Mouse (Mus musculus) MEL (cell line): ENCODE data around the gene Gm10277. TPM values are rescaled to one million over a fixed set of nuclear protein-coding genes. Genes with fewer than 3 reads are reported as not detected.
A peak's percentile ranks its signal among the peaks of the same experiment; 100 is the strongest.

Experiments
- DNase-seq: peaks from one replicate; pipeline ENCODE4 v3.0.0; 2011; ENCODE audit warnings: low read depth, low spot score
- H3K27ac ChIP-seq: 2 replicates; pipeline ENCODE4 v1.5.1; 2012; ENCODE audit warnings: low read depth, mild to moderate bottlenecking, control low read depth, low read length, moderate library complexity; ENCODE audit not compliant: control insufficient read depth
- H3K27me3 ChIP-seq, 2 experiments: fragments of 150-350 bp in 1 of 2; sonication (generic) in 1 of 2; 2 replicates each; pipeline ENCODE4 v1.6.1; 2012; ENCODE audit warnings: low read length in 2 of 2, mild to moderate bottlenecking in 2 of 2, improper control_type of control experiment in 1 of 2, moderate library complexity in 1 of 2; ENCODE audit not compliant: insufficient read depth in 2 of 2, control insufficient read depth in 1 of 2
- H3K36me3 ChIP-seq, 2 experiments: 2 replicates each; pipeline ENCODE4 v1.6.1; 2012 to 2014; ENCODE audit warnings: low read length in 2 of 2, improper control_type of control experiment in 1 of 2, inconsistent platforms in 1 of 2, mild to moderate bottlenecking in 1 of 2; ENCODE audit not compliant: insufficient read depth in 2 of 2, control insufficient read depth in 1 of 2
- H3K4me1 ChIP-seq, 2 experiments: fragments of 150-350 bp in 1 of 2; sonication (generic) in 1 of 2; 2 replicates each; pipeline ENCODE4 v1.6.1; 2012; ENCODE audit warnings: low read length in 2 of 2, improper control_type of control experiment in 1 of 2, mild to moderate bottlenecking in 1 of 2; ENCODE audit not compliant: insufficient read depth in 2 of 2, control insufficient read depth in 1 of 2
- H3K4me3 ChIP-seq, 2 experiments: fragments of 150-350 bp in 1 of 2; sonication (generic) in 1 of 2; 2 replicates each; pipeline ENCODE4 v1.5.1; 2012; ENCODE audit warnings: low read depth in 2 of 2, low read length in 2 of 2, mild to moderate bottlenecking in 2 of 2, moderate library complexity in 2 of 2, control low read depth in 1 of 2, improper control_type of control experiment in 1 of 2; ENCODE audit not compliant: control insufficient read depth in 1 of 2, insufficient read depth in 1 of 2
- H3K79me2 ChIP-seq: 2 replicates; pipeline ENCODE4 v1.6.1; 2012; ENCODE audit warnings: mild to moderate bottlenecking, low read length, moderate library complexity; ENCODE audit not compliant: control insufficient read depth, poor library complexity, insufficient read depth
- H3K9ac ChIP-seq: 2 replicates; pipeline ENCODE4 v1.6.1; 2012; ENCODE audit warnings: low read depth, mild to moderate bottlenecking, control low read depth, low read length, moderate library complexity; ENCODE audit not compliant: control insufficient read depth, poor library complexity, severe bottlenecking
- H3K9me3 ChIP-seq: fragments of 150-350 bp; sonication (generic); replicated peaks from 2 replicates; pipeline ENCODE4 v1.6.1; 2012; ENCODE audit warnings: mild to moderate bottlenecking, low read length, improper control_type of control experiment, moderate library complexity; ENCODE audit not compliant: insufficient read depth
- CTCF ChIP-seq, 3 experiments: IDR thresholded peaks in 2 of 3; conservative IDR thresholded peaks in 1 of 3; 2 replicates each; pipeline ENCODE4 v1.5.1; 2011 to 2012; ENCODE audit warnings: low read length in 3 of 3, low read depth in 2 of 3, mild to moderate bottlenecking in 2 of 3, improper control_type of control experiment in 1 of 3, inconsistent platforms in 1 of 3, mixed read lengths in 1 of 3, moderate library complexity in 1 of 3; ENCODE audit not compliant: control insufficient read depth in 1 of 3, insufficient read depth in 1 of 3, poor library complexity in 1 of 3, severe bottlenecking in 1 of 3
- EP300 ChIP-seq, 2 experiments: IDR thresholded peaks; 2 replicates each; pipeline ENCODE4 v1.6.1; 2011; ENCODE audit warnings: improper control_type of control experiment in 2 of 2, low read length in 2 of 2, low read depth in 1 of 2, mild to moderate bottlenecking in 1 of 2
- GATA1 ChIP-seq: IDR thresholded peaks from 2 replicates; pipeline ENCODE4 v1.6.1; 2011; ENCODE audit warnings: low read depth, low read length, improper control_type of control experiment
- KAT2A ChIP-seq: conservative IDR thresholded peaks from 2 replicates; pipeline ENCODE4 v1.6.1; 2012; ENCODE audit warnings: low read depth, low read length, improper control_type of control experiment, inconsistent platforms
- MAX ChIP-seq: IDR thresholded peaks from 2 replicates; pipeline ENCODE4 v1.6.1; 2011; ENCODE audit warnings: low read length, improper control_type of control experiment
- MAZ ChIP-seq: IDR thresholded peaks from 2 replicates; pipeline ENCODE4 v1.6.1; 2012; ENCODE audit warnings: low read depth, mild to moderate bottlenecking, inconsistent platforms, low read length, improper control_type of control experiment
- MEF2A ChIP-seq: IDR thresholded peaks from 2 replicates; pipeline ENCODE4 v1.6.1; 2014; ENCODE audit warnings: low read depth, mild to moderate bottlenecking, inconsistent platforms, low read length, improper control_type of control experiment; ENCODE audit not compliant: poor library complexity, insufficient replicate concordance, severe bottlenecking; ENCODE audit errors: extremely low read depth
- NELFE ChIP-seq: IDR thresholded peaks from 2 replicates; pipeline ENCODE4 v1.6.1; 2011; ENCODE audit warnings: low read depth, low read length, improper control_type of control experiment
- POLR2AphosphoS5 ChIP-seq: IDR thresholded peaks from 2 replicates; pipeline ENCODE4 v1.6.1; 2012; ENCODE audit warnings: low read depth, borderline replicate concordance, mild to moderate bottlenecking, inconsistent platforms, low read length, moderate library complexity, mixed read lengths
- RCOR1 ChIP-seq: IDR thresholded peaks from 2 replicates; pipeline ENCODE4 v1.6.1; 2012; ENCODE audit warnings: low read depth, mild to moderate bottlenecking, inconsistent platforms, low read length, improper control_type of control experiment
- SIN3A ChIP-seq: IDR thresholded peaks from 2 replicates; pipeline ENCODE4 v1.6.1; 2012; ENCODE audit warnings: low read length, improper control_type of control experiment, inconsistent platforms
- TBP ChIP-seq: IDR thresholded peaks from 2 replicates; pipeline ENCODE4 v1.8.0; 2011; ENCODE audit warnings: low read depth, low read length, improper control_type of control experiment
- ZMIZ1 ChIP-seq: IDR thresholded peaks from 2 replicates; pipeline ENCODE4 v1.6.1; 2012; ENCODE audit warnings: low read depth, mild to moderate bottlenecking, inconsistent platforms, low read length, improper control_type of control experiment, moderate library complexity
- polyA plus RNA-seq, 2 experiments: library from polyadenylated mRNA; stranded (reverse) in 1 of 2; unstranded in 1 of 2; fragments of >175 nt in 1 of 2; fragments of >200 nt in 1 of 2; gene quantifications; 2 replicates each; pipeline versions ENCODE4 v1.2.1 to v1.2.4; 2012; ENCODE audit warnings: low replicate concordance in 2 of 2, low read depth in 1 of 2; ENCODE audit not compliant: insufficient read length in 2 of 2, insufficient read depth in 1 of 2, missing spikeins in 1 of 2
- total RNA-seq: library from RNA; depleted of rRNA; stranded (reverse); fragments of 300-350 nt; gene quantifications from 2 replicates; pipeline ENCODE4 v1.2.3, GENCODE M21; 2012

Gm10277 gene
- total and polyA plus RNA-seq, 3 experiments = 0.19 to 0.35 TPM; not detected in 1

GRCm38 (mm10) chr11:77802341-77802865 is 14.9 kb upstream of the Gm10277 start:
- no peak overlapping the region for H3K4me3 ChIP-seq
- no peaks in the 10 kb centered on the region for H3K9me3 ChIP-seq
- TF ChIP-seq TBP (no peak), RCOR1 (no peak), CTCF (IDR thresholded peaks at IDR 0.05 in 2 of 3, conservative IDR thresholded peaks at IDR 0.05 in 1 of 3; ENCODE audit: control insufficient read depth in 1 of 3, insufficient read depth in 1 of 3, low read depth in 2 of 3, low read length in 3 of 3, poor library complexity in 1 of 3, severe bottlenecking in 1 of 3) (no peak), POLR2AphosphoS5 (no peak), GATA1 (no peak), NELFE (no peak), MAX (no peak), EP300 (IDR thresholded peaks at IDR 0.05; ENCODE audit: low read depth in 1 of 2, low read length in 2 of 2) (no peak)
- no peaks in the 10 kb centered on the region; a peak in 1 of 4 replicates for H3K36me3 ChIP-seq
- H3K27ac ChIP-seq = no peak overlapping the region
- no peak for DNase-seq
- no peaks in the 10 kb centered on the region for H3K27me3 ChIP-seq
- no peak overlapping the region for H3K9ac ChIP-seq
- H3K79me2 ChIP-seq = no peaks in the 10 kb centered on the region
- peaks cover 0 to 5% of the 10 kb centered on the region in 2 experiments; a peak in 2 of 4 replicates for H3K4me1 ChIP-seq

- Histone ChIP-seq H3K79me2 (no peaks in the 10 kb centered on the region), H3K27me3 (no peaks in the 10 kb centered on the region), H3K36me3 (no peaks in the 10 kb centered on the region; a peak in 1 of 4 replicates), H3K4me3 (peak overlapping the region; percentile 40 to 51), H3K9ac (peak overlapping the region; percentile 40), H3K27ac (no peak overlapping the region), H3K4me1 (peaks cover 0 to 5% of the 10 kb centered on the region in 2 experiments; a peak in 2 of 4 replicates), H3K9me3 (no peaks in the 10 kb centered on the region)
- peak; percentile 65 for DNase-seq
- TF ChIP-seq MAZ (peak; percentile 60; the same call in 1 of the 2 replicates), MEF2A (no peak)
Observed at GRCm38 (mm10) chr11:77800869-77801701, 13.5 kb upstream of the Gm10277 start.

- Histone ChIP-seq H3K27me3 (no peaks in the 10 kb centered on the region), H3K36me3 (no peaks in the 10 kb centered on the region; a peak in 1 of 4 replicates), H3K9ac (no peak overlapping the region), H3K79me2 (no peaks in the 10 kb centered on the region), H3K9me3 (no peaks in the 10 kb centered on the region), H3K4me3 (no peak overlapping the region), H3K4me1 (peaks cover 0 to 5% of the 10 kb centered on the region in 2 experiments; a peak in 2 of 4 replicates), H3K27ac (no peak overlapping the region)
- no peak for TF ChIP-seq SIN3A
- TF ChIP-seq TBP = no peak
- no peak for TF ChIP-seq ZMIZ1
- TF ChIP-seq KAT2A = no peak
- TF ChIP-seq NELFE = no peak
- no peak for TF ChIP-seq MAX
- no peak for DNase-seq
Observed at GRCm38 (mm10) chr11:77800491-77800868, 12.9 kb upstream of the Gm10277 start.
